Mouse (Mus musculus): Measurements from ENCODE around the gene Slc23a4.
A peak's percentile ranks its signal among the peaks of the same experiment; 100 is the strongest.

The Slc23a4 gene

GRCm38 (mm10) chr6:34959131-34959530 lies 29.1 kb downstream of the Slc23a4 start:
- no peak for DNase-seq (ENCODE audit: extremely low spot score, low spot score)

GRCm38 (mm10) chr6:34955862-34956241 lies 32.4 kb downstream of the Slc23a4 start:
- DNase-seq (ENCODE audit: extremely low spot score, low spot score): no peak

- peak; percentile 40 for DNase-seq (ENCODE audit: extremely low spot score, low spot score)
These were observed 33.0 kb downstream of the Slc23a4 start for GRCm38 (mm10) chr6:34954926-34955861.

GRCm38 (mm10) chr6:34951956-34952667 lies 36.1 kb downstream of the Slc23a4 start:
- DNase-seq (ENCODE audit: extremely low spot score, low spot score): no peak

- DNase-seq (ENCODE audit: extremely low spot score, low spot score): no peak
These were observed 36.7 kb downstream of the Slc23a4 start for GRCm38 (mm10) chr6:34951518-34951917.

DNA sequence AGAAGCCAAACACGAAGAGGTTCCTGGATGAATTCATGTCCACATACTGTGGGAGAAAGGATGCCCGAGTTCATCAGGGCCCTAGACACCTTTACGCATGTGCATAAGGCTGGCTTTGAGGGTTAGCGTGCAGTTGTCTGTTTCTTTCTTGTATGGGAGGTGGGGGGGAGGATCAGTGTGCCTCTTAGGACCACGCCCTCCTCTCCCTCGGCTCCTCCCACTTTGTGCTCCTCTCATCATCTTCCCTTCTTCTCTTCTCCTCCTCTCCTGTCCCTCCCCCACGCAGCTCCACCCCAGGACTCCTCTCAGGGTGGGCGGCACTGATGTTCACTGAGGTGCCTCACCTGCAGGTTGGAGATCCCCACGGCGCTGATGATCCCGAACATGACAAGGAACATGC lies 39.7 kb downstream of the Slc23a4 start:
- no peak for DNase-seq (ENCODE audit: extremely low spot score, low spot score)

- no peak for DNase-seq (ENCODE audit: extremely low spot score, low spot score)
These were observed 41.6 kb downstream of the Slc23a4 start for GRCm38 (mm10) chr6:34946486-34947079.

- no peak for DNase-seq (ENCODE audit: extremely low spot score, low spot score)
These were observed 44.7 kb downstream of the Slc23a4 start for GRCm38 (mm10) chr6:34943499-34943898.

DNA sequence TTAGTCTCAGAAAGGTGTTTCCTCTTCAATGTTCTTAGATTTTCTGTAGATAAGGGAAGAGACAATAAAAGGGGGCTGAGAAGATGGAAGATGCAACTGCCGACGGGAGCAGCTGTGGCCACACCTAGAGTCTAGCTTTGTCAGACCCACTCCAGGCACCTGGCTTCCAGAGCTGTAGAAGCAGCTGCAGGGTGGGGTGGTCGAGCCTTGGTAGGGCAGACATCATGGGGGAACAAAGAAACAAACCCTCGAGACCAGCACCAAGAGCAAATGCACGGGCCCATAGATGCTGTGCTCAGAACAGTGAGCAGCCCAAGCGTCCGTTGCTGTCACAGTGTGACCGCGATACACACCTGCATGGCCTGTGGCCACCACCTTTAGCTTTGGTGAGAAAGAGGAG lies 45.8 kb downstream of the Slc23a4 start:
- DNase-seq (ENCODE audit: extremely low spot score, low spot score): no peak

DNA sequence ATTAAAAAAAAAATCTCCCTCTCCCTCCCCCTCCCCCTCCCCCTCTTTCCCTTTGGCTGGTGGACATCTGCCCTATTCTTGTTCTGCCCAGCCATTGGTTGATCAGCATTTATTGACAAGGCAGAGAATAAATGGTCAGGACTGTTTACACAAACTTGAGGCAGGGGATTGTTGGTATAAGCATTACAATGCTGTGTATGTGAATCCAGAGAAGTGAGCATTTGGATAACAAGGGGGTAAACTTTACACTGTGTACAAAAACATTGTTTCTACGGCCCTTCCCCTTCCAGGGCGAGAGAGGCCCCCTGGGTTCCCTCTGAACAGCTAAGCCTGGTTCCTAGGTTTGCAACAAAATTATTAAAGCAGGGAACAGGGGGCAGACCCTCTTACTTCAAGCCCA lies 46.7 kb downstream of the Slc23a4 start:
- DNase-seq (ENCODE audit: extremely low spot score, low spot score): no peak

- no peak for DNase-seq (ENCODE audit: extremely low spot score, low spot score)
These were observed 48.8 kb downstream of the Slc23a4 start for GRCm38 (mm10) chr6:34939451-34939850.

- no peak for DNase-seq (ENCODE audit: extremely low spot score, low spot score)
These were observed 49.3 kb downstream of the Slc23a4 start for GRCm38 (mm10) chr6:34938929-34939325.

DNA sequence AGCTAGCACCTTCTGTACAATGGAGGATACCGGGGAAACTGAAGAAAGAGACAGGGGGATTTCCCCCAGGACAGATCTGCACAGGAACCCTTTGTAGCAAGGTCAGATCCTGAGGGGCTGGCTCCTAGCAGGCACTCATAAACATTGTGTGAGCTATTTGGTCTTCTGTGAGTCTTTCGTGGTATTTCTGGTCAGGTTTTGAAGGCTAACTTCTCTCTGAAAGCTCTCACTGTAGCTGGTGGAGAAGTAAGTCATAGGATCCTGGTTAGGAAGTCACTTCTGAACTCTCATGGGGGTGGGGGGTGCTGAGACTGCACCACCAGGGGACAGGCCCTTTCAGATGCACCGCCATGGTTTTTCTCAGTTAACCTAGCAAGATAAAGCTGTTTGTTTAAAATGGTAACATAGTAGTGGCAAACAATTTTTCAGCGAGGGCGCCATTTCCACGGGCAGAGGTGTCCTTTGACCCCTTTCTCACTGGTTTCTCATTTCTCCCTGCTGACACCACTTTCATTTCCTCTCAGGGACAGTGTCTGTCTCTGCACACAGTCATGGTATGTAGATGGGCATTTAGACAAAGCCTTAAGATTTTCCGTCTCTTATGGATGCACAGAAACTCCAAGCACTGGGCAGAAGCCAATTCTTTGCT lies 49.8 kb downstream of the Slc23a4 start:
- DNase-seq (ENCODE audit: extremely low spot score, low spot score): no peak

DNA sequence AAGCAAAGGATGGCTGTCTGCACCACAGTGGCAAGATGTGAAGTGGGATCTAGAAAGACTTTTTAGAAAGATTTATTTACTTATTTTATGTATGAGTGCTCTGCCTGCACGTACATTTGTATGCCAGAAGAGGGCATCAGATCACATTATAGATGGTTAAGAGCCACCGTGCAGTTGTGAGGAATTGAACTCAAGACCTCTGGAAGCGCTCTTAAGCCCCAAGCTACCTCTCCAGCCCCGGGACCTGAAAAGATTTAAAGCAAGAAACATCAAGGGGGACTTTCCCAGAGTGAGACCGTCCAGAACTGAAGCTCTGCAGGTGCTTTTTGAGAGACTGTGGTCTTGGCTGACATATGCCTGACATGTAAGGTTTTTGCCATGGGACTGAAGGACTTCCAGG lies 51.5 kb downstream of the Slc23a4 start:
- no peak for DNase-seq (ENCODE audit: extremely low spot score, low spot score)

GRCm38 (mm10) chr6:34932633-34933032 lies 55.6 kb downstream of the Slc23a4 start:
- no peak for DNase-seq (ENCODE audit: extremely low spot score, low spot score)

GRCm38 (mm10) chr6:34927594-34927993 lies 60.6 kb downstream of the Slc23a4 start:
- no peak for DNase-seq (ENCODE audit: extremely low spot score, low spot score)

DNA sequence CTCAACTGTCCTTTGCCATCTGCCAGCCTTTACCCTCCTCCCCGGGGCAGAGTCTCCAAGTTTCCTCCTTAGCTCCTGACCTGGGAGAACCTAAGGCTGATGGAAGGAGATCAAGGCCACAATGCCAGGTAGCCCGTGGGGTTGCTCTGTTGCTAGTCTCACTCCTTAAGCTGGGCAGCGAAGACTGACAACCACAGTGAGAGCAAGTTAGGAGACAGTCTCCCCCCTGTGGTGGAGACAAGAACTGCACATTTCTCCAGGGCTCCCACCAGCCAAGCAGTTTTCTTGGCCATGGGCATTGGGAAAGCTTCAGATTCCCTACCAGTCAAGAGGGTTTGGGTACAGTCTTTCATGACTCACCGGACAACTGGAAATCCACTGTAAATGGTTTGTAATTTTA lies 61.0 kb downstream of the Slc23a4 start:
- peak; percentile 79 for DNase-seq (ENCODE audit: extremely low spot score, low spot score)

DNA sequence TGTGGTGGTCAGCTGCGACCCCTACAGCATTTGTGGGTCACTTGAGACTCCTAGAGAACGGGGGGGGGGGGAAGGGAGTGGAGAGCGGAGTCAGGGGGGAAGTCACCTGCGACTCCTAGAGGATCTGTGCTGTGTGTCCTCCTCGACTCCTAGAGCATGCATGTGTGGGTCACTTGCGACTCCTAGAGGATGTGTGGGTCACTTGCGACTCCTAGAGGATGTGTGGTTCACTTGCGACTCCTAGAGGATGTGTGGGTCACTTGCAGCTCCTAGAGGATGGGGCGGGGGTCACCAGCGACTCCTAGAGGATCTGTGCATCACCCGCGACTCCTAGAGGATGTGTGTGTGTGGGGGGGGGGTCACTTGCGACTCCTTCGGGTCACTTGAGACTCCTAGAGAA lies 66.3 kb downstream of the Slc23a4 start:
- DNase-seq (ENCODE audit: extremely low spot score, low spot score): peak; percentile 25

DNA sequence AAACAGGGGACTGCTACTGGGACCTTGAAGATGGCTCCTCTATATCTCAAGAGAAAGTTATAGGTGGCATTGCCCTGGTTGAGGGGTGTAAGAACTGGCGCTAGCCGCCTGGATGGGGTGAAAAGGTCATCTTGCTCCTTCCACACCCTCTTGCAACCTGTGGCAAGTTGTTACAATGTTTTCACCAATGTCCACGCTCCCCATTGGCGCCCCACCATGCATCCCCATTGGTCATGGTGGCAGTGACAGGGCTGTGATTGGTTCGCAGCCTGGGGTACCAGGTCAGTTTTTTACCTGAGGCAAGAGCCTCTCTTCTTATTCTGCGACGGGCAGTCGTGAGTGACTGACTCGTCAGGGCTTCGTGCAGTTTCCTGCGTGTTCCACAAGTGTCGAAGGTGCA lies 67.6 kb downstream of the Slc23a4 start:
- no peak for DNase-seq (ENCODE audit: extremely low spot score, low spot score)

DNA sequence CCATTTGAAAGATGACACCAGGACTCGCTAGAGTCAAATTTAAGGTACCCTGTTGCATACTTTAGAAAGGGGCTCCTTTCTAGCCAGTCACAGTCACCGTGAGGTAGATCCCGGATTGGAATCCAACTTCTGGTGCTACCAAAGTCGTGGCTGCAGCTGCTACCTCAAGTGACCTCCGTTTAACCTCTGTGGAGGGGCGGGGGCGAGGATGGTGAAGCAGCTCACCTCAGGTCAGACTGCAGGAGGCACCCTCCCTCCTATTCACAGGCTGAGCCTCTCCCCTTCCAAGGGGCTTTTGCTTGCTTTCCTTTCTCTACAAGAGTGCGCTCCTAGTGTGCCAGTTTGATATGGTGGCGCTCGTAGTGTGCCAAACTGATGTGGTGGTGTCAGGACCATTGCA lies 68.2 kb downstream of the Slc23a4 start, which contains the start of gene Stra8:
Gene Stra8, plus strand, starts transcription at position 208 of the 400 bp plus-strand sequence.
- no peak for DNase-seq (ENCODE audit: extremely low spot score, low spot score)

- no peak for DNase-seq (ENCODE audit: extremely low spot score, low spot score)
These were observed 69.1 kb downstream of the Slc23a4 start for GRCm38 (mm10) chr6:34919146-34919545.

DNA sequence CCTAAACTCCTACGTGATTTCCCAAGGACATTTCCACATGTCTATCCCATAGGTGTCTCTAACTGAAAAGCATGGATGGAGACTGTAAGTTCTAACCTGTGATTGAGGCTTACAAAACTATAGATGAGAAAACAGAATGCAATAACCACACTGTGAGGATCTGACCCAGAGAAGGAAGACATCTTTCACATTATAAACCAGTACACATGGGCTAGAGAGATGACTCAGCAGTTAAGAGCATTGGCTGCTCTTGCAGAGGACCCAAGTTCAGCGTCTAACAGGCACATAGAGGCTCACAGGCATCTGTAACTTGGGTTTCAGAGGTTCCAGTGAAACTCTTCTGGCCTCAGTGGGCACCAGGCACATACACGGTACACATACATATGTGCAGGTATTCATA lies 73.7 kb downstream of the Slc23a4 start:
- DNase-seq (ENCODE audit: extremely low spot score, low spot score): no peak

Measured in neural tube, embryonic 10.5 days (tissue).